Mouse (Mus musculus): ENCODE measurements around the gene Smc5.

DNA sequence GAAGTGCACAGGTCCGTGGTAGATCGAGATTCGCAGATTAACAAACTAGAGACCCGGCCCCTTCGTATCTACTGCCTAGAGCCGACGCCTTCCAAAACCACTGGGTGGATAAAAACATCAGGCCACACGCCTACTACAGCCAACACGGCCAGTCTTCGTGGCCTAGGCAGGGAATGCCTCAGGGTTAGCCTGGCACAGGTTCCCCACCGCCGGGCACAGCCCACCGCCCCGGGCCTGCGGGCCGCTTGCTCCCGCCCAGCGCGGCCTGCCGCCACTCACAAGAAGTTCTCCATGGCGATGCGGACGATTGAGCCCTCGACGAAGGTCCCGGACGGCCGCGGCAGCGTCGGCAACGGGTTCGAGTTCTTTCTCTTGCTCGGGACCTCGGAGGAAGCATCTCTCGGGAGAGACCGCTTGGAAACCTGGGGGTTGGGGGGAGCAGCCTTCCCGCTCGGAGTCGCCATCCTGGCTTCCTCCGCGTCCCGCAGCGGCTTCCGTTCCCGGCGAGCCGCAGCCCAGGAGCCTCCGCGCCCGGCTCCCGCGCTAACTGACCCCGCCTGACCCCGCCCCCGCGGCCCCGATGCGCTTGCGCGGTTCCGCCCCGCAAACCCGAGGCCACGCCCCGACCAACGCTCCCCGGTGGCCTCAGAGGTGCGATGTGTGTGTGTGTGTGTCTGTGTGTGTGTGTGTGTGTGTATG lies at the start of gene Smc5:
- TF ChIP-seq POLR2A (IDR thresholded peaks at IDR 0.05; ENCODE audit: low read depth, low read length) (no peak), CTCF (IDR thresholded peaks at IDR 0.05; ENCODE audit: extremely low read depth, insufficient read depth, insufficient read length, insufficient replicate concordance) (no peak)

All from spleen, adult 2 months (tissue).